Mouse (Mus musculus) midbrain, embryonic 16.5 days (tissue): ENCODE results near the gene Prrx2. TPM values are rescaled to one million over a fixed set of nuclear protein-coding genes. Genes with fewer than 3 reads are reported as not detected.
"Not testable (repeated sequence)": the region's sequence is repeated elsewhere in the genome, so short reads cannot be mapped to it uniquely, and the experiment has no call there.

Experiments used
- ATAC-seq: fragments of 200-750 bp; cut with Nextera tagmentation; 2 replicates; pipeline ENCODE4 v1.8.0; 2017; ENCODE audit warnings: moderate TSS enrichment
- H3K27ac ChIP-seq: fragments of 300-500 bp; sonication (generic); 2 replicates; pipeline ENCODE4 v1.5.1; 2014; ENCODE audit warnings: mild to moderate bottlenecking, low read length, mixed read lengths
- H3K27me3 ChIP-seq: fragments of 300-500 bp; sonication (generic); 2 replicates; pipeline ENCODE4 v1.6.1; 2014; ENCODE audit warnings: low read depth, low read length, mixed read lengths; ENCODE audit not compliant: control insufficient read depth, insufficient read depth
- H3K36me3 ChIP-seq: fragments of 300-500 bp; sonication (generic); 2 replicates; pipeline ENCODE4 v1.6.1; 2014; ENCODE audit warnings: mild to moderate bottlenecking, low read length, moderate library complexity, mixed read lengths; ENCODE audit not compliant: control insufficient read depth, insufficient read depth
- H3K4me1 ChIP-seq: fragments of 300-500 bp; sonication (generic); 2 replicates; pipeline ENCODE4 v1.6.1; 2014; ENCODE audit warnings: mild to moderate bottlenecking, low read length, mixed read lengths; ENCODE audit not compliant: control insufficient read depth, insufficient read depth
- H3K4me2 ChIP-seq: fragments of 300-500 bp; sonication (generic); 2 replicates; pipeline ENCODE4 v1.6.1; 2014; ENCODE audit warnings: mild to moderate bottlenecking, low read length, mixed read lengths
- H3K4me3 ChIP-seq: fragments of 300-500 bp; sonication (generic); 2 replicates; pipeline ENCODE4 v1.5.1; 2014; ENCODE audit warnings: low read depth, mild to moderate bottlenecking, low read length, moderate library complexity, mixed read lengths
- H3K9ac ChIP-seq: fragments of 300-500 bp; sonication (generic); 2 replicates; pipeline ENCODE4 v1.6.1; 2014; ENCODE audit warnings: low read depth, low read length, mixed read lengths
- H3K9me3 ChIP-seq: fragments of 300-500 bp; sonication (generic); replicated peaks from 2 replicates; pipeline ENCODE4 v1.6.1; 2014; ENCODE audit warnings: mild to moderate bottlenecking, low read length, mixed read lengths; ENCODE audit not compliant: control insufficient read depth, poor library complexity, severe bottlenecking
- WGBS: fragments of 180-500 bp; shearing (Covaris S2); extraction: QIAGEN DNeasy Blood & Tissue Kit; methylation state at CpG from one replicate; pipeline ENCODE4 v1.1.7; 2014; 5-methylcytosine and 5-hydroxymethylcytosine counted together
- polyA plus RNA-seq: library from polyadenylated mRNA; unstranded; fragments of >200 nt; fragmentation: Nextera tagmentation; extraction: Ambion mirVana; gene quantifications from 2 replicates; pipeline ENCODE4 v1.2.1, GENCODE M21; 2015

The Prrx2 gene
- polyA plus RNA-seq, 1 experiment from 2014 or later, result 1.8 TPM

DNA sequence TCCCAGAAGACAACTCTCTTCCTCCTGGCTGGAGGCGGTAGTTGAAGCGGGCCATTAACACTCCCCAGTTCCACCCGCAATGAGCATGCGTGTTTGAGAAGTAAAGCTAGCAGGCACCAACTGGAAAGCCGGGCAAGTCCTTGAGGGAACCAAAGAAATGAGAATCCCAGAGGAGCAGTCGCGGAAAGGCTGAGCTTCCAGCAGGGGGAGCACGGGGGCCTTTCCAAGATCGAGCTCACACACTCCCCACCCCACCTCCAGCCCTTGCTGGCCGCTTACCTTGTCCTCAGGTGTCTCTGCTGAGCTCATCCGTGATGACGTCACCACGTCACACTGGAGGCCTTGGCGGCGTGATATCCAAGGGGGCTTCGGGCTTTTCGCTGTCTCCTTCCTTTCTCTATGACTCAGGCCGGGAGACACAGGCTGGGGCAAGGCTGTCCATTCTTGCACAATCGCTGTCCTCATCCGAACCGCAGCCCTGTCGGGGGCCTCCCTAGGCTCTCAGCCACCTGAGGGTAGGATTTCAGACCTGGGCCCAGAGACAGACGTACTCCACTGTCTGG is 94.8 kb downstream of the Prrx2 start, which contains the start of gene Ptges:
Gene Ptges, minus strand, starts transcription at position 381 of the 563 bp plus-strand sequence.
- peak within 1 kb of the TSS; percentile 83 for H3K4me2 ChIP-seq
- no peaks in the 10 kb centered on the region for H3K27me3 ChIP-seq
- H3K9ac ChIP-seq, result peak within 1 kb of the TSS; percentile 72
- H3K4me3 ChIP-seq, result peak within 1 kb of the TSS; percentile 37
- H3K36me3 ChIP-seq, result no peaks in the 10 kb centered on the region
- ATAC-seq, result peak; percentile 82
- peaks cover 7% of the 10 kb centered on the region for H3K4me1 ChIP-seq
- WGBS, result 2% methylated on average over 23 of the region's 23 CpGs
- no peaks in the 10 kb centered on the region for H3K9me3 ChIP-seq
- H3K27ac ChIP-seq, result peak within 1 kb of the TSS; percentile 71

DNA sequence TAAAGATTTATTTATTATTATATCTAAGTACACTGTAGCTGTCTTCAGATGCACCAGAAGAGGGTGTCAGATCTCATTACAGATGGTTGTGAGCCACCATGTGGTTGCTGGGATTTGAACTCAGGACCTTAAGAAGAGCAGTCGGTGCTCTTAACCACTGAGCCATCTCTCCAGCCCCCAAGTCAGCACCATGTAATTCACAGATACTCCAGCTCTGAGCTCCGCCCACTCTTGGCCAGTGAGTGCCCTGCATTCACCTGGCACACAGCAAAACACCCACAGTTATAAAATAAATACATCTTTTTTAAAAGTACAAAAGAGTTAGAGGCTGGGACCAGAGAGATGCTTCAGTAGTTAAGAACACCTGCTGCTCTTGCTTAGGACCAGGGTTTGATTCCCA is 96.1 kb downstream of the Prrx2 start:
- H3K27ac ChIP-seq, H3K27me3 ChIP-seq, ATAC-seq, H3K4me2 ChIP-seq, H3K4me1 ChIP-seq, H3K36me3 ChIP-seq, H3K9ac ChIP-seq, H3K9me3 ChIP-seq, H3K4me3 ChIP-seq: not testable (repeated sequence)
- WGBS, result 90% methylated on average over 2 of the region's 2 CpGs

Other genes starting within 250 kb of the Prrx2 start
- 0.62 TPM in 2 replicates for gene Cstad, start 239.9 kb upstream of the Prrx2 start, polyA plus RNA-seq
- 0.99 and 2.1 TPM in 2 replicates for gene 1700001O22Rik, start 31.3 kb upstream of the Prrx2 start, polyA plus RNA-seq
- 105 and 109 TPM in 2 replicates for gene Ntmt1, start 27.1 kb upstream of the Prrx2 start, polyA plus RNA-seq
- gene Asb6, start 4.6 kb upstream of the Prrx2 start, polyA plus RNA-seq, result 41.7 and 48.0 TPM in 2 replicates
- 5.1 and 5.2 TPM in 2 replicates for gene Ptges, start 94.9 kb downstream of the Prrx2 start, polyA plus RNA-seq
- 18.2 and 18.3 TPM in 2 replicates for gene Tor1b, start 118.0 kb downstream of the Prrx2 start, polyA plus RNA-seq
- 97.5 and 106 TPM in 2 replicates for gene Tor1a, start 133.0 kb downstream of the Prrx2 start, polyA plus RNA-seq
- gene BC005624, start 147.2 kb downstream of the Prrx2 start, polyA plus RNA-seq, result 93.8 and 95.3 TPM in 2 replicates
- gene Usp20, start 147.3 kb downstream of the Prrx2 start, polyA plus RNA-seq, result 49.2 and 49.8 TPM in 2 replicates